Mouse (Mus musculus) stomach, embryonic 14.5 days (tissue): ENCODE measurements around the gene Mier2. TPM values are rescaled to one million over a fixed set of nuclear protein-coding genes. Genes with fewer than 3 reads are reported as not detected.

Experiments used
- ATAC-seq: fragments of 200-750 bp; cut with Nextera tagmentation; 2 replicates; pipeline ENCODE4 v1.8.0; 2017; ENCODE audit warnings: low read depth, moderate TSS enrichment; ENCODE audit not compliant: insufficient number of reproducible peaks, insufficient read depth, low FRiP score
- H3K27ac ChIP-seq: fragments of 300-500 bp; sonication (generic); 2 replicates; pipeline ENCODE4 v1.5.1; 2014; ENCODE audit warnings: mild to moderate bottlenecking, low read length, moderate library complexity, mixed read lengths
- H3K27me3 ChIP-seq: fragments of 300-500 bp; sonication (generic); 2 replicates; pipeline ENCODE4 v1.6.1; 2014; ENCODE audit warnings: low read length, control low read depth, mixed read lengths; ENCODE audit not compliant: control insufficient read depth, insufficient read depth
- H3K36me3 ChIP-seq: fragments of 300-500 bp; sonication (generic); 2 replicates; pipeline ENCODE4 v1.6.1; 2014; ENCODE audit warnings: mild to moderate bottlenecking, control low read depth, low read length, moderate library complexity, mixed read lengths; ENCODE audit not compliant: control insufficient read depth, insufficient read depth
- H3K4me1 ChIP-seq: fragments of 300-500 bp; sonication (generic); 2 replicates; pipeline ENCODE4 v1.6.1; 2014; ENCODE audit warnings: low read length, control low read depth, mixed read lengths; ENCODE audit not compliant: control insufficient read depth, insufficient read depth
- H3K4me2 ChIP-seq: fragments of 300-500 bp; sonication (generic); replicated peaks from 2 replicates; pipeline ENCODE4 v1.6.1; 2014; ENCODE audit warnings: low read depth, low read length, control low read depth
- H3K4me3 ChIP-seq: fragments of 300-500 bp; sonication (generic); 2 replicates; pipeline ENCODE4 v1.5.1; 2014; ENCODE audit warnings: low read depth, low read length, control low read depth
- H3K9ac ChIP-seq: fragments of 300-500 bp; sonication (generic); replicated peaks from 2 replicates; pipeline ENCODE4 v1.6.1; 2014; ENCODE audit warnings: low read depth, mild to moderate bottlenecking, control low read depth, low read length, moderate library complexity, mixed read lengths
- H3K9me3 ChIP-seq: fragments of 300-500 bp; sonication (generic); 2 replicates; pipeline ENCODE4 v1.6.1; 2016; ENCODE audit warnings: low read depth, low read length, control low read depth; ENCODE audit not compliant: control insufficient read depth
- WGBS: fragments of 180-500 bp; shearing (Covaris S2); extraction: QIAGEN DNeasy Blood & Tissue Kit; methylation state at CpG from one replicate; pipeline ENCODE4 v1.1.7; 2014; 5-methylcytosine and 5-hydroxymethylcytosine counted together
- polyA plus RNA-seq: library from polyadenylated mRNA; unstranded; fragments of >200 nt; fragmentation: Nextera tagmentation; extraction: Ambion mirVana; gene quantifications from 2 replicates; pipeline ENCODE4 v1.2.1, GENCODE M21; 2014

Gene Mier2
- polyA plus RNA-seq, 1 experiment from 2014 or later, result 55.2 TPM

GRCm38 (mm10) chr10:79587061-79587751 is 32.2 kb upstream of the Mier2 start, which contains the start of gene Theg:
TSS of gene Theg (minus strand) at chr10:79587331.
- ATAC-seq, result no peak
- H3K4me1 ChIP-seq, result no peaks in the 10 kb centered on the region
- no peaks in the 10 kb centered on the region for H3K36me3 ChIP-seq
- no peak within 1 kb of the TSS for H3K27ac ChIP-seq
- H3K9me3 ChIP-seq, result no peaks in the 10 kb centered on the region
- WGBS, result 78% methylated on average over 5 of the region's 5 CpGs
- H3K4me3 ChIP-seq, result no peak within 1 kb of the TSS
- H3K27me3 ChIP-seq, result no peaks in the 10 kb centered on the region
- no peak within 1 kb of the TSS for H3K9ac ChIP-seq
- H3K4me2 ChIP-seq, result no peak within 1 kb of the TSS

- no peaks in the 10 kb centered on the region for H3K4me1 ChIP-seq
- no peak overlapping the region for H3K27ac ChIP-seq
- H3K9me3 ChIP-seq, result no peaks in the 10 kb centered on the region
- ATAC-seq, result no peak
- no peak overlapping the region for H3K4me2 ChIP-seq
- WGBS, result 66% methylated on average over 8 of the region's 8 CpGs
- H3K36me3 ChIP-seq, result no peaks in the 10 kb centered on the region
- no peak overlapping the region for H3K4me3 ChIP-seq
- H3K9ac ChIP-seq, result no peak overlapping the region
- no peaks in the 10 kb centered on the region for H3K27me3 ChIP-seq
These were observed 31.2 kb upstream of the Mier2 start for GRCm38 (mm10) chr10:79586243-79586642.

DNA sequence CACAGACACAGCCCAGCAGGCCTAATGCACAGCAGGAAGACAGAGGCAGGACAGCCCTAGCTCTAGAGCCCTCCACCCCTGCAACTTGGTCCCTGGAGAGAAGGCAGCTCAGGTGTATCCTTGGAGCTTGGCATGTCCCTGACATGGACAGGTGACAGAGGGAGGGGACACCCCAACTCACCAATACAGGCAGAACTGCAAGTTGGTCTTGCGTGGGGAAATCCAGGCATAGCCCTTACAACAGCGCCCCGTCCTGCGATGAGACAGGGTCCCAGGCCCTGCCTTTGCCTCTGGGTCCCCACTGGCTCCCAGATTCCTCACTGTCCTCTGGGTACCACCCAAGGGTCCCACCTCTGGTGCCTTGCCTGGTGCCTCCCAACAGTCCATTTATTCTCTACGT is 30.7 kb upstream of the Mier2 start:
- Histone ChIP-seq H3K4me3 (no peak overlapping the region), H3K9me3 (no peaks in the 10 kb centered on the region), H3K36me3 (no peaks in the 10 kb centered on the region), H3K27ac (no peak overlapping the region), H3K9ac (no peak overlapping the region), H3K4me1 (no peaks in the 10 kb centered on the region), H3K27me3 (no peaks in the 10 kb centered on the region), H3K4me2 (no peak overlapping the region)
- 94% methylated on average over 5 of the region's 5 CpGs for WGBS
- no peak for ATAC-seq

GRCm38 (mm10) chr10:79585136-79585535 is 30.1 kb upstream of the Mier2 start:
- Histone ChIP-seq H3K27me3 (no peaks in the 10 kb centered on the region), H3K9me3 (no peaks in the 10 kb centered on the region), H3K4me3 (no peak overlapping the region), H3K4me2 (no peak overlapping the region), H3K36me3 (no peaks in the 10 kb centered on the region), H3K4me1 (no peaks in the 10 kb centered on the region), H3K27ac (no peak overlapping the region), H3K9ac (no peak overlapping the region)
- 89% methylated on average over 6 of the region's 6 CpGs for WGBS
- ATAC-seq, result no peak

DNA sequence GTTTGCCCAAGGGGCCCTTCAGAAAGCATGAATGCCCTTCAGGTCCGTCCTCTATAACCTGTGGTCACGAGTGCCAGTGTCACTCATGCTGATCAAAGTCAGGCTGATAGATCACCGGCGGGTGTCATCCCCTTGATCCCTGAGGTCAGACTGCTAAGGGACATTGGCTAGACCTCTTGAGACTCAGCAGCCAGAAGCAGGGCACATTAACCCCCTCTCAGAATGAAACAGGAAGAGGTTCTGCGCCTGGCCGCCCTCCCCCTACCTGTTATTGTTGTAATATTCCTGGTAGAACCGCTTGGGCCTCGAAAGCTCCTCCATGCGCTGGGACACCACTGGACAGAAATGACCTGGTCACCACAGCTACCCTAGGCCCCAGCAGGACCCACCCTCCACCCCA is 29.4 kb upstream of the Mier2 start:
- ATAC-seq, result no peak
- Histone ChIP-seq H3K4me3 (no peak overlapping the region), H3K27ac (no peak overlapping the region), H3K9ac (no peak overlapping the region), H3K9me3 (no peaks in the 10 kb centered on the region), H3K4me1 (no peaks in the 10 kb centered on the region), H3K27me3 (no peaks in the 10 kb centered on the region), H3K4me2 (no peak overlapping the region), H3K36me3 (no peaks in the 10 kb centered on the region)
- 75% methylated on average over 9 of the region's 9 CpGs for WGBS

- Histone ChIP-seq H3K4me2 (no peak overlapping the region), H3K9ac (no peak overlapping the region), H3K4me3 (no peak overlapping the region), H3K27ac (no peak overlapping the region), H3K36me3 (no peaks in the 10 kb centered on the region), H3K9me3 (no peaks in the 10 kb centered on the region), H3K4me1 (no peaks in the 10 kb centered on the region), H3K27me3 (no peaks in the 10 kb centered on the region)
- 56% methylated on average over 7 of the region's 7 CpGs for WGBS
- ATAC-seq, result no peak
These were observed 29.0 kb upstream of the Mier2 start for GRCm38 (mm10) chr10:79584021-79584420.

- Histone ChIP-seq H3K4me2 (no peak overlapping the region), H3K9me3 (no peaks in the 10 kb centered on the region), H3K27ac (no peak overlapping the region), H3K36me3 (no peaks in the 10 kb centered on the region), H3K27me3 (no peaks in the 10 kb centered on the region), H3K4me1 (no peaks in the 10 kb centered on the region), H3K9ac (no peak overlapping the region), H3K4me3 (no peak overlapping the region)
- no peak for ATAC-seq
- WGBS, result 80% methylated on average over 8 of the region's 8 CpGs
These were observed 26.5 kb upstream of the Mier2 start for GRCm38 (mm10) chr10:79581501-79581900.

GRCm38 (mm10) chr10:79580811-79581210 is 25.8 kb upstream of the Mier2 start:
- Histone ChIP-seq H3K27ac (no peak overlapping the region), H3K4me2 (no peak overlapping the region), H3K36me3 (no peaks in the 10 kb centered on the region), H3K4me1 (no peaks in the 10 kb centered on the region), H3K9me3 (no peaks in the 10 kb centered on the region), H3K27me3 (no peaks in the 10 kb centered on the region), H3K4me3 (no peak overlapping the region), H3K9ac (no peak overlapping the region)
- no peak for ATAC-seq
- WGBS, result 43% methylated on average over 6 of the region's 6 CpGs

- Histone ChIP-seq H3K36me3 (no peaks in the 10 kb centered on the region), H3K9ac (no peak overlapping the region), H3K4me1 (no peaks in the 10 kb centered on the region), H3K27me3 (no peaks in the 10 kb centered on the region), H3K4me3 (no peak overlapping the region), H3K4me2 (no peak overlapping the region), H3K27ac (no peak overlapping the region), H3K9me3 (no peaks in the 10 kb centered on the region)
- ATAC-seq, result no peak
- WGBS, result 71% methylated on average over 7 of the region's 7 CpGs
These were observed 25.4 kb upstream of the Mier2 start for GRCm38 (mm10) chr10:79580356-79580755.
